Mouse (Mus musculus) hindbrain, embryonic 10.5 days (tissue): ENCODE results near the gene Syt1. TPM values are rescaled to one million over a fixed set of nuclear protein-coding genes. Genes with fewer than 3 reads are reported as not detected.

Experiments
- DNase-seq: peaks from one replicate; pipeline ENCODE4 v3.0.0-alpha.2; 2017; ENCODE audit warnings: low spot score
- H3K27ac ChIP-seq: fragments of 300-500 bp; sonication (generic); 2 replicates; pipeline ENCODE4 v1.5.1; 2016; ENCODE audit warnings: mild to moderate bottlenecking, moderate library complexity
- H3K27me3 ChIP-seq: fragments of 300-500 bp; sonication (generic); 2 replicates; pipeline ENCODE4 v1.6.1; 2016; ENCODE audit warnings: mild to moderate bottlenecking; ENCODE audit not compliant: poor library complexity, insufficient read depth, severe bottlenecking
- H3K36me3 ChIP-seq: fragments of 300-500 bp; sonication (generic); 2 replicates; pipeline ENCODE4 v1.6.1; 2016; ENCODE audit warnings: mild to moderate bottlenecking, moderate library complexity
- H3K4me1 ChIP-seq: fragments of 300-500 bp; sonication (generic); replicated peaks from 2 replicates; pipeline ENCODE4 v1.6.1; 2016; ENCODE audit warnings: mild to moderate bottlenecking
- H3K4me3 ChIP-seq: fragments of 300-500 bp; sonication (generic); 2 replicates; pipeline ENCODE4 v1.5.1; 2016; ENCODE audit warnings: mild to moderate bottlenecking, moderate library complexity
- H3K9me3 ChIP-seq: fragments of 300-500 bp; sonication (generic); 2 replicates; pipeline ENCODE4 v1.6.1; 2016; ENCODE audit warnings: mild to moderate bottlenecking, moderate library complexity
- WGBS: fragments of 180-500 bp; shearing (Covaris S2); methylation state at CpG from one replicate; pipeline ENCODE4 v1.1.7; 2016; 5-methylcytosine and 5-hydroxymethylcytosine counted together
- polyA plus RNA-seq: library from polyadenylated mRNA; unstranded; fragments of >200 nt; fragmentation: Nextera tagmentation; extraction: Ambion mirVana; gene quantifications from 2 replicates; pipeline ENCODE4 v1.2.1, GENCODE M21; 2016

The Syt1 gene
- polyA plus RNA-seq, 1 experiment from 2014 or later = 13.6 TPM

DNA sequence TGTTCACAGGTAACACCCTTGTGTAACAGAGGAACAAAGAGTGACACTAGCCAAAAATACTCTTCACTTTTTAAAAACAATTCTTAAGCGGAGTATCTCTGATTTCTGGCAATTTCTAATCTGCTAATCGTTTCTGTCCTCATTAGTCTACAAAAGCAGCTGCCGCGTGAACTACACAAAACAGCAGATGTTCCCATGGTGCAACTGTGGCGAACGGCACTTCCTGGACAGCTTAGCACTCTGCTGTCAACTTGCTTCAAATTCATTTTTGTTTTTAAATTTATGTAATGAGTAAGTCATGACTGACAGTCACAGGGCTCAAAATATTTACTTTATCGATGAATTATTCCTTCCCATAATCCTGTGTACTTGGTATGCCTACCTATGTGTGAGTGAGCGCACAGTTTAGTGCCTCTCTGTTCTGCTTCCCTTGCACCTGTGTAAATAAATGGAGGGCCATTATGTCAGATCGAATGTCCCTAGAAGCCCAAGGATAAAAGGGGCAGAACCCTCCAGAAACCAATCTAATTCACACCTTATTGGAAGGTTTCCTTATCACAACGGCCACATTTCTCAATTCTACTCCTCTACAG is 73.8 kb downstream of the Syt1 start:
- Histone ChIP-seq H3K27ac (no peak overlapping the region), H3K4me3 (no peak overlapping the region), H3K9me3 (no peaks in the 10 kb centered on the region), H3K27me3 (no peaks in the 10 kb centered on the region), H3K36me3 (no peaks in the 10 kb centered on the region), H3K4me1 (no peaks in the 10 kb centered on the region)
- no peak for DNase-seq
- 81% methylated on average over 10 of the region's 10 CpGs for WGBS

DNA sequence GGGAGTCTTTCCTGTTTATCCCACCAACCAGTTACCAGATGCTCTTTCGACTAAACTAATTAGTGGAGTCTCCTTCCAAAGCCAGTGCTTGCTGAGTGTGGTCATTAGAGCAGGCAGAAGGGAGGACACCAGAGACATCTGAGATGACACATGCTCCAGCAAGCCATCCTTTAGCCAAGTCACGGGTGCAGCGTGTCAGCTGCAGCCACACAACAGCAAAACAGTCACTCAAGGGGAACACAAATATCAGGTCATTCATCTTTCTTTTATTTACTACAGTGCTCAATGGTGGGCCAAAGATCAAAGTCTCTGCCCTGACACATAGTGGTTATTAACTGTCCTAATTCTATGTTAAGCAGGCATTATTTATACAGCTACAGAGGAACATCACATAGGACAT is 80.5 kb downstream of the Syt1 start:
- H3K4me3 ChIP-seq = no peak overlapping the region
- H3K4me1 ChIP-seq = no peaks in the 10 kb centered on the region
- no peaks in the 10 kb centered on the region for H3K36me3 ChIP-seq
- WGBS = 82% methylated on average over 3 of the region's 3 CpGs
- no peak for DNase-seq
- H3K27ac ChIP-seq = no peak overlapping the region
- H3K9me3 ChIP-seq = no peaks in the 10 kb centered on the region
- H3K27me3 ChIP-seq = no peaks in the 10 kb centered on the region

- no peaks in the 10 kb centered on the region for H3K27me3 ChIP-seq
- 88% methylated on average over 6 of the region's 6 CpGs for WGBS
- H3K9me3 ChIP-seq = no peaks in the 10 kb centered on the region
These were observed 81.1 kb downstream of the Syt1 start for GRCm38 (mm10) chr10:108929676-108930075.

GRCm38 (mm10) chr10:108905264-108905663 is 105.5 kb downstream of the Syt1 start:
- Histone ChIP-seq H3K36me3 (no peaks in the 10 kb centered on the region), H3K27ac (no peak overlapping the region), H3K4me1 (no peaks in the 10 kb centered on the region), H3K27me3 (no peaks in the 10 kb centered on the region), H3K4me3 (no peak overlapping the region), H3K9me3 (no peaks in the 10 kb centered on the region)
- no peak for DNase-seq
- 95% methylated on average over 1 of the region's 1 CpGs for WGBS

More at GRCm38 (mm10) chr10:108929676-108930075, 81.1 kb downstream of the Syt1 start:
- H3K4me3 ChIP-seq = no peak overlapping the region
- DNase-seq = no peak
- no peak overlapping the region for H3K27ac ChIP-seq
- H3K36me3 ChIP-seq = no peaks in the 10 kb centered on the region
- H3K4me1 ChIP-seq = no peaks in the 10 kb centered on the region

DNA sequence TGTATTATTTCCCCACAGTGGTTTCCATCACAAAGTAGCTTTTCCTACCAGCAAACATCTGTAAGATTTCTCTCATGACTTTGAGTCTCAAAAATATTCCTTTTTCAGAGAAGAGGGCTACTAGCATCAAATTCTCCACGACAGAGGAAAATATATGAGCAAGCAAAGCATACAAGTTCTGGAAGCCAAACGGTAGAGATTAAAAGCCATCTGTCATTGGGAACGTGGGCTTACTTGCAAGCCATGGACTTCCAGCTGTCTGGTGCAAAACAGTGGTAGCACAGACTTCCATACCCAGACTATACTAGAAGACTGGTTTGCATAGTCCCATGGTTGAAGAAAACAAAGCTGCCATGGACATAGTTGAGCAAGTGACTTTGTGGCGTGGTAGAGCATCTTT is 106.4 kb downstream of the Syt1 start:
- no peaks in the 10 kb centered on the region for H3K27me3 ChIP-seq
- H3K27ac ChIP-seq = no peak overlapping the region
- no peak overlapping the region for H3K4me3 ChIP-seq
- no peaks in the 10 kb centered on the region for H3K36me3 ChIP-seq
- H3K9me3 ChIP-seq = no peaks in the 10 kb centered on the region
- 80% methylated on average over 4 of the region's 4 CpGs for WGBS
- no peaks in the 10 kb centered on the region for H3K4me1 ChIP-seq
- DNase-seq = no peak

DNA sequence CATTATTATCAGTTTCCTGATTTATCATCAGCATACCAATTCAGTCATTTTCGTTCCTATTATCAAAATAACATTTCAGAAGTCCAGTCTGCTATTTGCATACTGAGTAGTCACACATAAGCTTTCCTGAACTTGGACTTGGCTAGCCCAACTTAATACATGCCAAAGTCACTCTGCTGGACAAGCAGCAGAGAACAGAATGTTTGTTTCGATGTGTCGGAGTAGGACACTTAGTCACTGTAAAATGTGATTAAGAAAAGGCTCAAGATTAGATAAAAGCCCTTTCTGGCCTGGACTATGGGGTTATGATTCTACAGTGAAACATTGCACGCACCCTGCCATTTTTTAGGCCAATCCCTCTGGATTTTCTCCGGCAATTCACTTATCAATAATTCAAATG is 114.3 kb downstream of the Syt1 start:
- DNase-seq = no peak
- Histone ChIP-seq H3K9me3 (no peaks in the 10 kb centered on the region), H3K36me3 (no peaks in the 10 kb centered on the region), H3K4me1 (no peaks in the 10 kb centered on the region), H3K4me3 (no peak overlapping the region), H3K27ac (no peak overlapping the region), H3K27me3 (no peaks in the 10 kb centered on the region)
- WGBS = 94% methylated on average over 5 of the region's 5 CpGs

- no peak for DNase-seq
- Histone ChIP-seq H3K4me1 (no peaks in the 10 kb centered on the region), H3K27me3 (no peaks in the 10 kb centered on the region), H3K9me3 (no peaks in the 10 kb centered on the region), H3K36me3 (no peaks in the 10 kb centered on the region), H3K4me3 (no peak overlapping the region), H3K27ac (no peak overlapping the region)
- 95% methylated on average over 6 of the region's 6 CpGs for WGBS
These were observed 117.5 kb downstream of the Syt1 start for GRCm38 (mm10) chr10:108893288-108893687.

- H3K27me3 ChIP-seq = no peaks in the 10 kb centered on the region
- H3K27ac ChIP-seq = no peak overlapping the region
- H3K36me3 ChIP-seq = no peaks in the 10 kb centered on the region
- DNase-seq = no peak
- WGBS = 92% methylated on average over 1 of the region's 1 CpGs
- no peak overlapping the region for H3K4me3 ChIP-seq
- no peaks in the 10 kb centered on the region for H3K9me3 ChIP-seq
- no peaks in the 10 kb centered on the region for H3K4me1 ChIP-seq
These were observed 118.3 kb downstream of the Syt1 start for GRCm38 (mm10) chr10:108892441-108892840.

DNA sequence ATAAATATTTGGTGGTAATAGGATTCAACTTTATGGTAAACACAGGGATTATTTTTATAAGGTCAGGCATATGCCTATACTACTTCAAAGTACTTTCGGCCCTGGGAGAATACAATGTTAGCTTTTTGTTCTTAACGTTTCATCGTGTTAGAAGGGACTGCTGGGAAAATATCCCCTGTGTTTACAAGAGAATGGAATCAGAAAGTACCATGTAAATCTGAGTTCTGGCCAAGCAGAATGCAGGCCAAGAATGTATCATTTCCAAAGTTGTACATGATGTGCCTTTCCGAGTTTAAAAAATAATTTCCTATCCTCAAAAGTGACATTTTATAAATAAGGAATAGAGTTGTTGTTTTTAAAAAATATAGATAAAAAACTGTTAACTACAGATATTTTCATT is 121.7 kb downstream of the Syt1 start:
- Histone ChIP-seq H3K36me3 (no peaks in the 10 kb centered on the region), H3K4me3 (no peak overlapping the region), H3K27me3 (no peaks in the 10 kb centered on the region), H3K27ac (no peak overlapping the region), H3K4me1 (no peaks in the 10 kb centered on the region), H3K9me3 (no peaks in the 10 kb centered on the region)
- no peak for DNase-seq
- WGBS = 87% methylated on average over 4 of the region's 4 CpGs

GRCm38 (mm10) chr10:108886781-108887180 is 124.0 kb downstream of the Syt1 start:
- H3K27me3 ChIP-seq = no peaks in the 10 kb centered on the region
- no peaks in the 10 kb centered on the region for H3K4me1 ChIP-seq
- no peaks in the 10 kb centered on the region for H3K36me3 ChIP-seq
- H3K4me3 ChIP-seq = no peak overlapping the region
- DNase-seq = no peak
- no peak overlapping the region for H3K27ac ChIP-seq
- no peaks in the 10 kb centered on the region for H3K9me3 ChIP-seq

GRCm38 (mm10) chr10:108885769-108886168 is 125.0 kb downstream of the Syt1 start:
- Histone ChIP-seq H3K36me3 (no peaks in the 10 kb centered on the region), H3K27me3 (no peaks in the 10 kb centered on the region), H3K27ac (no peak overlapping the region), H3K9me3 (no peaks in the 10 kb centered on the region), H3K4me1 (no peaks in the 10 kb centered on the region), H3K4me3 (no peak overlapping the region)
- no peak for DNase-seq
- 95% methylated on average over 1 of the region's 1 CpGs for WGBS

GRCm38 (mm10) chr10:108884520-108884919 is 126.3 kb downstream of the Syt1 start:
- H3K9me3 ChIP-seq = no peaks in the 10 kb centered on the region
- 67% methylated on average over 1 of the region's 1 CpGs for whole genome bisulfite sequencing
- H3K27me3 ChIP-seq = no peaks in the 10 kb centered on the region
- no peaks in the 10 kb centered on the region for H3K36me3 ChIP-seq
- H3K27ac ChIP-seq = no peak overlapping the region
- no peak for DNase-seq
- H3K4me3 ChIP-seq = no peak overlapping the region
- H3K4me1 ChIP-seq = no peaks in the 10 kb centered on the region

GRCm38 (mm10) chr10:108880372-108880771 is 130.4 kb downstream of the Syt1 start:
- WGBS = 83% methylated on average over 2 of the region's 2 CpGs
- Histone ChIP-seq H3K27me3 (no peaks in the 10 kb centered on the region), H3K9me3 (no peaks in the 10 kb centered on the region), H3K4me3 (no peak overlapping the region), H3K36me3 (no peaks in the 10 kb centered on the region), H3K27ac (no peak overlapping the region), H3K4me1 (no peaks in the 10 kb centered on the region)
- DNase-seq = no peak

GRCm38 (mm10) chr10:108875730-108876129 is 135.1 kb downstream of the Syt1 start:
- Histone ChIP-seq H3K27me3 (no peaks in the 10 kb centered on the region), H3K9me3 (no peaks in the 10 kb centered on the region), H3K36me3 (no peaks in the 10 kb centered on the region), H3K4me1 (no peaks in the 10 kb centered on the region), H3K27ac (no peak overlapping the region), H3K4me3 (no peak overlapping the region)
- WGBS = 93% methylated on average over 5 of the region's 5 CpGs
- no peak for DNase-seq
